Mouse (Mus musculus): ENCODE data around the gene Ccsap. TPM values are rescaled to one million over a fixed set of nuclear protein-coding genes. Genes with fewer than 3 reads are reported as not detected.

The Ccsap gene
- polyA plus RNA-seq, 1 experiment: 2.3 TPM

- H3K4me3 ChIP-seq: peak overlapping the region; percentile 67
Measured at GRCm38 (mm10) chr8:123893413-123893812, 33.4 kb upstream of the Ccsap start.

GRCm38 (mm10) chr8:123892586-123893155, 32.7 kb upstream of the Ccsap start:
- Histone ChIP-seq H3K27me3 (ENCODE audit: control insufficient read depth, insufficient read depth, insufficient read length) (no peaks in the 10 kb centered on the region), H3K4me3 (peak overlapping the region; percentile 67), H3K79me2 (ENCODE audit: control insufficient read depth, insufficient read depth) (peaks cover 6% of the 10 kb centered on the region), H3ac (ENCODE audit: control insufficient read depth, insufficient read length) (peak overlapping the region; percentile 10), H3K4me2 (ENCODE audit: low read depth) (peak overlapping the region; percentile 54), H3K36me3 (ENCODE audit: control insufficient read depth, insufficient read depth) (no peaks in the 10 kb centered on the region)
- TF ChIP-seq MYOD1 (IDR thresholded peaks at IDR 0.05; ENCODE audit: control insufficient read depth in 1 of 3, insufficient read length in 2 of 3, low read depth in 2 of 3) (peak in 1 of 3 experiments; percentile 5), SRF (IDR thresholded peaks at IDR 0.05; ENCODE audit: control insufficient read depth, insufficient read length, low read depth) (no peak), POLR2AphosphoS2 (IDR thresholded peaks at IDR 0.05; ENCODE audit: insufficient read length, low read depth) (peak; percentile 75), CEBPB (IDR thresholded peaks at IDR 0.05; ENCODE audit: insufficient read depth, poor library complexity, severe bottlenecking) (no peak), POLR2A (IDR thresholded peaks at IDR 0.05; ENCODE audit: insufficient read length, low read depth) (peak; percentile 65), MYOG (IDR thresholded peaks at IDR 0.05; ENCODE audit: control insufficient read depth in 1 of 3, insufficient read depth in 1 of 3, insufficient read length in 2 of 3, low read depth in 2 of 3) (peak in 1 of 3 experiments; percentile 3), E2F4 (IDR thresholded peaks at IDR 0.05; ENCODE audit: insufficient read depth) (no peak)

More at GRCm38 (mm10) chr8:123893413-123893812, 33.4 kb upstream of the Ccsap start:
- Histone ChIP-seq H3K4me2 (ENCODE audit: low read depth) (peak overlapping the region; percentile 54), H3ac (ENCODE audit: control insufficient read depth, insufficient read length) (peak overlapping the region; percentile 10), H3K79me2 (ENCODE audit: control insufficient read depth, insufficient read depth) (peaks cover 6% of the 10 kb centered on the region), H3K27me3 (ENCODE audit: control insufficient read depth, insufficient read depth, insufficient read length) (no peaks in the 10 kb centered on the region), H3K36me3 (ENCODE audit: control insufficient read depth, insufficient read depth) (no peaks in the 10 kb centered on the region)
- TF ChIP-seq MAX (IDR thresholded peaks at IDR 0.05; ENCODE audit: low read depth) (no peak), POLR2AphosphoS2 (IDR thresholded peaks at IDR 0.05; ENCODE audit: insufficient read length, low read depth) (peak; percentile 55)

GRCm38 (mm10) chr8:123891883-123892585, 32.0 kb upstream of the Ccsap start:
- Histone ChIP-seq H3K4me2 (ENCODE audit: low read depth) (peak overlapping the region; percentile 54), H3K36me3 (ENCODE audit: control insufficient read depth, insufficient read depth) (no peaks in the 10 kb centered on the region), H3K4me3 (peak overlapping the region; percentile 67), H3ac (ENCODE audit: control insufficient read depth, insufficient read length) (peak overlapping the region; percentile 1), H3K27me3 (ENCODE audit: control insufficient read depth, insufficient read depth, insufficient read length) (no peaks in the 10 kb centered on the region), H3K79me2 (ENCODE audit: control insufficient read depth, insufficient read depth) (peaks cover 6% of the 10 kb centered on the region)
- TF ChIP-seq POLR2A (IDR thresholded peaks at IDR 0.05; ENCODE audit: insufficient read length, low read depth) (peak; percentile 89), CEBPB (IDR thresholded peaks at IDR 0.05; ENCODE audit: insufficient read depth, poor library complexity, severe bottlenecking) (no peak), POLR2AphosphoS2 (IDR thresholded peaks at IDR 0.05; ENCODE audit: insufficient read length, low read depth) (peak; percentile 94), TCF12 (IDR thresholded peaks at IDR 0.05; ENCODE audit: insufficient read depth, poor library complexity, severe bottlenecking) (no peak), MYOD1 (IDR thresholded peaks at IDR 0.05; ENCODE audit: control insufficient read depth in 1 of 3, insufficient read length in 2 of 3, low read depth in 2 of 3) (peak in 1 of 3 experiments; percentile 2), MYOG (IDR thresholded peaks at IDR 0.05; ENCODE audit: control insufficient read depth in 1 of 3, insufficient read depth in 1 of 3, insufficient read length in 2 of 3, low read depth in 2 of 3) (peak in 2 of 3 experiments; percentile 7 to 26), USF1 (IDR thresholded peaks at IDR 0.05; ENCODE audit: low read depth) (peak; percentile 19)

- H3K4me2 ChIP-seq (ENCODE audit: low read depth): peak overlapping the region; percentile 54
- H3K36me3 ChIP-seq (ENCODE audit: control insufficient read depth, insufficient read depth): no peaks in the 10 kb centered on the region
- H3ac ChIP-seq (ENCODE audit: control insufficient read depth, insufficient read length): peak overlapping the region; percentile 1
- peaks cover 6% of the 10 kb centered on the region for H3K79me2 ChIP-seq (ENCODE audit: control insufficient read depth, insufficient read depth)
- no peaks in the 10 kb centered on the region for H3K27me3 ChIP-seq (ENCODE audit: control insufficient read depth, insufficient read depth, insufficient read length)
- H3K4me3 ChIP-seq: peak overlapping the region; percentile 67
- TF ChIP-seq TCF12 (IDR thresholded peaks at IDR 0.05; ENCODE audit: insufficient read depth, poor library complexity, severe bottlenecking): no peak
- peak; percentile 81 for TF ChIP-seq REST (IDR thresholded peaks at IDR 0.05; ENCODE audit: insufficient read depth, insufficient read length)
- no peak for TF ChIP-seq E2F4 (IDR thresholded peaks at IDR 0.05; ENCODE audit: insufficient read depth)
- no peak for TF ChIP-seq CEBPB (IDR thresholded peaks at IDR 0.05; ENCODE audit: insufficient read depth, poor library complexity, severe bottlenecking)
- TF ChIP-seq MAX (IDR thresholded peaks at IDR 0.05; ENCODE audit: low read depth): no peak
- TF ChIP-seq SRF (IDR thresholded peaks at IDR 0.05; ENCODE audit: control insufficient read depth, insufficient read length, low read depth): no peak
- TF ChIP-seq TCF3 (IDR thresholded peaks at IDR 0.05; ENCODE audit: insufficient read length, low read depth): no peak
- peak; percentile 49 for TF ChIP-seq POLR2AphosphoS2 (IDR thresholded peaks at IDR 0.05; ENCODE audit: insufficient read length, low read depth)
- TF ChIP-seq MYOD1 (IDR thresholded peaks at IDR 0.05; ENCODE audit: control insufficient read depth in 1 of 3, insufficient read length in 2 of 3, low read depth in 2 of 3): peak in 2 of 3 experiments; percentile 42 to 44
- TF ChIP-seq POLR2A (IDR thresholded peaks at IDR 0.05; ENCODE audit: insufficient read length, low read depth): no peak
- peak in 1 of 3 experiments; percentile 7 for TF ChIP-seq MYOG (IDR thresholded peaks at IDR 0.05; ENCODE audit: control insufficient read depth in 1 of 3, insufficient read depth in 1 of 3, insufficient read length in 2 of 3, low read depth in 2 of 3)
- no peak for TF ChIP-seq USF1 (IDR thresholded peaks at IDR 0.05; ENCODE audit: low read depth)
Measured at GRCm38 (mm10) chr8:123891271-123891670, 31.3 kb upstream of the Ccsap start.

- Histone ChIP-seq H3ac (ENCODE audit: control insufficient read depth, insufficient read length) (no peak overlapping the region), H3K4me3 (no peak overlapping the region), H3K4me2 (ENCODE audit: low read depth) (no peak overlapping the region), H3K79me2 (ENCODE audit: control insufficient read depth, insufficient read depth) (peaks cover 6% of the 10 kb centered on the region), H3K36me3 (ENCODE audit: control insufficient read depth, insufficient read depth) (no peaks in the 10 kb centered on the region), H3K27me3 (ENCODE audit: control insufficient read depth, insufficient read depth, insufficient read length) (no peaks in the 10 kb centered on the region)
- TF ChIP-seq POLR2AphosphoS2 (IDR thresholded peaks at IDR 0.05; ENCODE audit: insufficient read length, low read depth) (peak; percentile 45), USF1 (IDR thresholded peaks at IDR 0.05; ENCODE audit: low read depth) (no peak)
Measured at GRCm38 (mm10) chr8:123889797-123890196, 29.8 kb upstream of the Ccsap start.

Measured in myocyte (in vitro differentiated cells).